Mouse (Mus musculus) kidney, adult 9 months (tissue): ENCODE measurements around the gene Tada2b.

Experiments used
- DNase-seq: peaks from one replicate; pipeline ENCODE4 v3.0.0; 2022

Tada2b gene

GRCm38 (mm10) chr5:36484171-36484990 is at the start of gene Tada2b, which contains the start of gene Ccdc96:
Gene Tada2b (minus strand): TSS chr5:36484285.
Gene Ccdc96 (plus strand): TSS chr5:36484588.
- DNase-seq: peak; percentile 99

- peak; percentile 97 for DNase-seq
Measured at GRCm38 (mm10) chr5:36530129-36530751, 46.2 kb upstream of the Tada2b start.

- no peak for DNase-seq
Measured at GRCm38 (mm10) chr5:36529698-36530097, 45.6 kb upstream of the Tada2b start.

GRCm38 (mm10) chr5:36526921-36527320 is 42.8 kb upstream of the Tada2b start:
- no peak for DNase-seq

GRCm38 (mm10) chr5:36526274-36526673 is 42.2 kb upstream of the Tada2b start:
- peak; percentile 43 for DNase-seq

GRCm38 (mm10) chr5:36525216-36525615 is 41.1 kb upstream of the Tada2b start:
- peak; percentile 43 for DNase-seq

- no peak for DNase-seq
Measured at GRCm38 (mm10) chr5:36523219-36523703, 39.2 kb upstream of the Tada2b start.

GRCm38 (mm10) chr5:36522782-36523181 is 38.7 kb upstream of the Tada2b start:
- peak; percentile 57 for DNase-seq

- no peak for DNase-seq
Measured at GRCm38 (mm10) chr5:36519751-36520150, 35.7 kb upstream of the Tada2b start.

GRCm38 (mm10) chr5:36517596-36517995 is 33.5 kb upstream of the Tada2b start:
- DNase-seq: no peak

- DNase-seq: no peak
Measured at GRCm38 (mm10) chr5:36515558-36515957, 31.5 kb upstream of the Tada2b start.

GRCm38 (mm10) chr5:36515126-36515525 is 31.0 kb upstream of the Tada2b start:
- DNase-seq: no peak

GRCm38 (mm10) chr5:36510956-36511355 is 26.9 kb upstream of the Tada2b start:
- DNase-seq: peak; percentile 40

GRCm38 (mm10) chr5:36508351-36508750 is 24.3 kb upstream of the Tada2b start:
- peak; percentile 70 for DNase-seq

GRCm38 (mm10) chr5:36505643-36506042 is 21.6 kb upstream of the Tada2b start:
- no peak for DNase-seq

GRCm38 (mm10) chr5:36505235-36505634 is 21.1 kb upstream of the Tada2b start:
- DNase-seq: no peak

GRCm38 (mm10) chr5:36494709-36495108 is 10.6 kb upstream of the Tada2b start:
- no peak for DNase-seq

- no peak for DNase-seq
Measured at GRCm38 (mm10) chr5:36493919-36494318, 9.8 kb upstream of the Tada2b start.

- DNase-seq: peak; percentile 70
Measured at GRCm38 (mm10) chr5:36489225-36489624, 5.1 kb upstream of the Tada2b start.

- no peak for DNase-seq
Measured at GRCm38 (mm10) chr5:36485306-36485705, 1.2 kb upstream of the Tada2b start.

- no peak for DNase-seq
Measured at GRCm38 (mm10) chr5:36483203-36484101, 633 bp downstream of the Tada2b start.

- DNase-seq: peak; percentile 26
Measured at GRCm38 (mm10) chr5:36481114-36481513, 3.0 kb downstream of the Tada2b start.

GRCm38 (mm10) chr5:36480398-36480797 is 3.7 kb downstream of the Tada2b start:
- DNase-seq: no peak
